Mouse (Mus musculus) spleen, postnatal 4 days (tissue): ENCODE measurements around the gene Wbp4.
"Not testable (repeated sequence)": the region's sequence is repeated elsewhere in the genome, so short reads cannot be mapped to it uniquely, and the experiment has no call there.

Source experiments
- DNase-seq, 2 experiments: peaks; one replicate each; pipeline ENCODE4 v3.0.0; 2022; ENCODE audit warnings: low spot score in 2 of 2

The Wbp4 gene

GRCm38 (mm10) chr14:79451681-79452590 is 29.4 kb downstream of the Wbp4 start, which contains the start of gene Kbtbd6:
TSS of gene Kbtbd6 (plus strand) at chr14:79451835.
- DNase-seq = peak; percentile 84 to 88

DNA sequence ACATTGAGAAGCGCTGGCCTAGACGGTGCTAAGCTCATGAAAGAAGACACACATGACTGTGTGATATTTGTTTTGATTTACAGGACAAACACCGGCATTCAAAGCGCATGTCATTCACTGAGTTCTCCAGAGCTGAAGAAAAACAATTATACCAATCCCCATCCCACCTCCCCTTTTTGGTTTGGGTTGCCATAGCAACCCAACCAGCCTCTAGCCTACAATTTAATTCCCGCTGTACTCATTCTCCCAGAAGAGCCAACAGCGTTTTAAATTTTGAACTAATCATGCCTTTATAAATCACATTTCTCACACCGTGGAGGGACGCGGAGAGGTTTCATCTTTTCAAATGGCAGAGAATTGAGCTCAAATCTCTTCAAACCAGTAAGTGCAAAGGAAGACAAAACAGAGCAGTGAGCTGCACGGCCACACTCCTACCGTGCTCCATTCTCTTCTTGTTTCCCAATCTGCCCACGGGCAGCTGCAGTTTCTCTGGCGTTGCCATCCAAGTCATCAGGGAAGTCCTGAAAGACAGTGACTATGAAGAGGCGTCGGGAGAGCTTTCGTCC is 36.2 kb downstream of the Wbp4 start:
- no peak for DNase-seq

- no peak for DNase-seq
These were observed 36.7 kb downstream of the Wbp4 start for GRCm38 (mm10) chr14:79444601-79445000.

GRCm38 (mm10) chr14:79441441-79441840 is 39.9 kb downstream of the Wbp4 start:
- peak in 1 of 2 experiments; percentile 60 for DNase-seq

- DNase-seq = no peak
These were observed 40.7 kb downstream of the Wbp4 start for GRCm38 (mm10) chr14:79440655-79441054.

GRCm38 (mm10) chr14:79434068-79434467 is 47.3 kb downstream of the Wbp4 start:
- DNase-seq = no peak

- not testable (repeated sequence) for DNase-seq
These were observed 54.5 kb downstream of the Wbp4 start for GRCm38 (mm10) chr14:79426730-79427365.

DNA sequence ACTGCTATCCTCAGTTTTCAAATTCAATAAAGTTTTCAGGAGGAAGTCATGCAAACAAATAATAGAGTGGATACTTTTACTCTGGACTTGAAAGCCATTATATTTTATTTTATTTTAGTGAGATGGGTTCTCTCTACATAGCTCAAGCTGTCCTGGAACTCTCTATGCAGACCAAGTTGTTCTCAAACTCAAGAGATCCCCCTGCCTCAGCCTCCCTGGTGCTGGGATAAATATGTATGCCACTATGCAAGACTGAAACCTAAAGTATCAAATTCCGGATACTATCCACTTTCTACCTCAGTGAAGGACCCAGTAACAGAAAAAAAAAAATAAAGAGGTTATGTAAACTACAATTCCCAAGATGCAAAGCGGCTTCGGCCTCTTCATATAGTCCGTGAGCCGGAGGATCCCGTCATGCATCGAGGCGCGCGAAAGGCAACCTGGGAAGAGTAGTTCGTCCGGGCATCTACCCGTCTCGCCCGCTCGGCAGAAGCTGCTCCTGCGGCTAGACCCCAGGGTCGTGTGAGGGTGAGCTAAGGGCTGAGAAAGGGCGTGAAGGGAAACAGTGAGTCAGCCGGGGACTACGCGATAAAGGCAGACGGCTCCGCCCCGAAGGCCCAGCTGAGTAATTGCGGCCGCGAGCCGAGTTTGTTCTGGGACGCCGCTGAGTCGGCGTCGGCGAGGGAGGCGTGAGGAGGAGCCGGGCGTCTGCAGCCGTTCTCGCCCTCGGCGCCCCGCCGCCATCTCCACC is 55.2 kb downstream of the Wbp4 start, which contains the start of gene Kbtbd7:
Gene Kbtbd7, plus strand, starts transcription at position 533 of the 751 bp plus-strand sequence.
- DNase-seq = peak; percentile 91 to 94

DNA sequence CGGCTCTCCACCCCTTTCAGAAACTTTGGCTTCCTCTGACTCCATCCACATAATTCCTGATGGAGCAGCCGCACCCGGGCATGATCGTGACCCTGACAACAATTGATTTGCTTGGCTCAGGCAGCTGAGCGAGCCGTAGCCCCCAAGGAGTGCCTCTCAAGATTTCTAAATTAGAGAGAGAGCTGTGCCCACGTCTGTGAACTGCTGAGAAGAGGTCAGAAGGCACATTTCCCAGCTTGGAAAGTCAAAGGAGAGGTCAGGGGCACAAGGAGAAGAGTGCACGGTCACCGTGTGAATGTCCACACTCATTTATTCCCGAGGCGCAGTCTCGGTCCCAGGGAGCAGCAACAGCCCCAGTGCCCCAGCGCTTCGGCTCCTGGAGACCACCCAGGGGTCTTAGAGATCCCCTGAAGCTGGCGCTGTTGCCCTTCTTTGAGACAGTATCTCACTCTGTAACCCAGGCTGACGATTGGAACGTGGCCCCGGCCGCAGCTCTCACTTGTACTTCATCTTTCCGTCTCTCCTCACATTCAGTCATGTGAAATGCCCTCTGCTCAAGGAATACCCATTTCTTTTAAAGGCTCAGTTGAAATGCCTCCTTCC is 61.1 kb downstream of the Wbp4 start:
- DNase-seq = peak in 1 of 2 experiments; percentile 54

- peak in 1 of 2 experiments; percentile 57 for DNase-seq
These were observed 68.2 kb downstream of the Wbp4 start for GRCm38 (mm10) chr14:79413121-79413520.

DNA sequence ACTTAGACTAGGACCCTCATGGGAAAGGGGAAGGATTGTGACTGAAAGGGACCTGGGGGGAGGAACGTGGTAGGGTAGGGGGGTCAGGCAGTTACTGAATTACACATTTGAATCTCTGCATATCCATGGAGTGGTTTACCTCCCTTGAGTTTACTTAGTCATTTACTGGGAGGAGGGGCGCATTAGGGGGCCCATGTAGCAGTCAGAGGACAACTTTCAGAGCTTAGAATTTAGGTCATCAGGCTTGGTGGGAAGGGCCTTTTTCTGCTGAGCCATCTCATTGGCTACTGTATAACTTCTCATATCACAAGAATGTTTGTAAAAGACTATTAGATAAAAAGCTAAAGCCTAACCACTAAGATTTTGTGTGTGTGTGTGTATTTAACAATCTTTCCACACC is 70.7 kb downstream of the Wbp4 start:
- peak in 1 of 2 experiments; percentile 38 for DNase-seq
